Mouse (Mus musculus) B cell, adult (primary cell): ENCODE data around the gene Dhrs1. TPM values are rescaled to one million over a fixed set of nuclear protein-coding genes. Genes with fewer than 3 reads are reported as not detected.

Experiments
- total RNA-seq: library from RNA; stranded (reverse); gene quantifications from 4 replicates; pipeline ENCODE4 v1.2.4, GENCODE M21; 2023; ENCODE audit not compliant: inconsistent age

Dhrs1 gene
- 23.1 to 26.7 TPM (median 25.5 TPM) in 4 replicates for total RNA-seq

GRCm38 (mm10) chr14:55745180-55745860 lies at the start of gene Dhrs1, which contains the start of gene Nop9:
Dhrs1 (minus strand) TSS chr14:55745690.
Nop9 (plus strand) TSS chr14:55745693.

GRCm38 (mm10) chr14:55788256-55789050 lies 43.0 kb upstream of the Dhrs1 start, which contains the start of gene Ripk3:
Ripk3 (minus strand) TSS chr14:55788865.

GRCm38 (mm10) chr14:55783958-55784235 lies 38.4 kb upstream of the Dhrs1 start, which contains the start of gene Adcy4:
Adcy4 (minus strand) TSS chr14:55784095.

GRCm38 (mm10) chr14:55765696-55766095 lies 20.2 kb upstream of the Dhrs1 start, which contains the start of gene Ltb4r1:
Ltb4r1 (plus strand) TSS chr14:55765962.

GRCm38 (mm10) chr14:55761163-55761562 lies 15.7 kb upstream of the Dhrs1 start, which contains the start of gene Ltb4r2:
Ltb4r2 (plus strand) TSS chr14:55761428.

GRCm38 (mm10) chr14:55758363-55758784 lies 12.9 kb upstream of the Dhrs1 start, which contains the start of gene Cideb:
Cideb (minus strand) TSS chr14:55758458.

GRCm38 (mm10) chr14:55721700-55722437 lies 23.6 kb downstream of the Dhrs1 start, which contains the start of gene Rabggta:
Rabggta (minus strand) TSS chr14:55722263.

GRCm38 (mm10) chr14:55713729-55714122 lies 31.8 kb downstream of the Dhrs1 start, which contains the start of gene Tgm1:
Tgm1 (minus strand) TSS chr14:55713926.

Other genes with a start within 250 kb of the Dhrs1 start
- not detected in 4 replicates for gene Cpne6, start 235.2 kb downstream of the Dhrs1 start, total RNA-seq
- gene Nrl, start 220.7 kb downstream of the Dhrs1 start, total RNA-seq = not detected in 4 replicates
- gene Pck2, start 205.4 kb downstream of the Dhrs1 start, total RNA-seq = 44.0 to 58.0 TPM (median 50.7 TPM) in 4 replicates
- 80.8 to 92.0 TPM (median 87.8 TPM) in 4 replicates for gene Dcaf11, start 185.7 kb downstream of the Dhrs1 start, total RNA-seq
- gene A730061H03Rik, start 185.3 kb downstream of the Dhrs1 start, total RNA-seq = 3.9 to 9.7 TPM (median 8.6 TPM) in 4 replicates
- gene Fitm1, start 170.1 kb downstream of the Dhrs1 start, total RNA-seq = not detected in 4 replicates
- gene Psme1, start 167.6 kb downstream of the Dhrs1 start, total RNA-seq = 237 to 297 TPM (median 278 TPM) in 4 replicates
- 4.8 to 8.4 TPM (median 7.1 TPM) in 4 replicates for gene Emc9, start 160.4 kb downstream of the Dhrs1 start, total RNA-seq
- gene Psme2, start 154.6 kb downstream of the Dhrs1 start, total RNA-seq = 270 to 386 TPM (median 320 TPM) in 4 replicates
- gene Rnf31, start 154.0 kb downstream of the Dhrs1 start, total RNA-seq = 98.7 to 119 TPM (median 107 TPM) in 4 replicates
- 84.6 to 115 TPM (median 102 TPM) in 4 replicates for gene Irf9, start 142.1 kb downstream of the Dhrs1 start, total RNA-seq
- gene Rec8, start 127.7 kb downstream of the Dhrs1 start, total RNA-seq = 0.84 to 1.9 TPM (median 1.3 TPM) in 4 replicates
- gene Ipo4, start 109.7 kb downstream of the Dhrs1 start, total RNA-seq = 42.8 to 71.0 TPM (median 59.7 TPM) in 4 replicates
- gene Gm49378, start 107.8 kb downstream of the Dhrs1 start, total RNA-seq = 1.2 to 6.3 TPM (median 3.5 TPM) in 4 replicates
- gene Tm9sf1, start 101.9 kb downstream of the Dhrs1 start, total RNA-seq = 43.5 to 50.3 TPM (median 46.2 TPM) in 4 replicates
- gene Tssk4, start 95.5 kb downstream of the Dhrs1 start, total RNA-seq = 2.7 to 3.3 TPM (median 3.2 TPM) in 4 replicates
- 48.6 to 57.5 TPM (median 51.4 TPM) in 4 replicates for gene Mdp1, start 85.2 kb downstream of the Dhrs1 start, total RNA-seq
- 21.8 to 29.4 TPM (median 27.7 TPM) in 4 replicates for gene Gmpr2, start 73.7 kb downstream of the Dhrs1 start, total RNA-seq
- 173 to 208 TPM (median 188 TPM) in 4 replicates for gene Nedd8, start 73.6 kb downstream of the Dhrs1 start, total RNA-seq
- 158 to 162 TPM (median 159 TPM) in 4 replicates for gene Tinf2, start 63.9 kb downstream of the Dhrs1 start, total RNA-seq
- gene Tgm1, start 31.8 kb downstream of the Dhrs1 start, total RNA-seq = 1.2 to 3.0 TPM (median 1.2 TPM) in 4 replicates
- gene Rabggta, start 23.4 kb downstream of the Dhrs1 start, total RNA-seq = 73.0 to 82.3 TPM (median 79.9 TPM) in 4 replicates
- gene Nop9, start within 50 bp of the Dhrs1 start, total RNA-seq = 29.2 to 37.3 TPM (median 34.5 TPM) in 4 replicates
- gene Cideb, start 12.8 kb upstream of the Dhrs1 start, total RNA-seq = not detected in 4 replicates
- gene Ltb4r2, start 15.7 kb upstream of the Dhrs1 start, total RNA-seq = 0.22 to 0.84 TPM (median 0.36 TPM) in 3 of 4 replicates, not detected in the other
- not detected in 4 replicates for gene Ltb4r1, start 20.3 kb upstream of the Dhrs1 start, total RNA-seq
- gene Adcy4, start 38.4 kb upstream of the Dhrs1 start, total RNA-seq = 0.24 to 1.4 TPM (median 0.48 TPM) in 3 of 4 replicates, not detected in the other
- 86.4 to 109 TPM (median 93.4 TPM) in 4 replicates for gene Ripk3, start 43.2 kb upstream of the Dhrs1 start, total RNA-seq
- gene Nfatc4, start 77.5 kb upstream of the Dhrs1 start, total RNA-seq = not detected in 4 replicates
- gene Nynrin, start 108.3 kb upstream of the Dhrs1 start, total RNA-seq = 0.06 to 0.09 TPM in 2 of 4 replicates, not detected in the others
- gene Cbln3, start 138.7 kb upstream of the Dhrs1 start, total RNA-seq = 0.22 TPM in 1 of 4 replicates, not detected in the others
- gene Khnyn, start 139.3 kb upstream of the Dhrs1 start, total RNA-seq = 92.3 to 98.0 TPM (median 96.5 TPM) in 4 replicates
- gene Sdr39u1, start 154.6 kb upstream of the Dhrs1 start, total RNA-seq = 25.6 to 37.3 TPM (median 31.5 TPM) in 4 replicates
- gene Cma1, start 199.0 kb upstream of the Dhrs1 start, total RNA-seq = 0.66 TPM in 1 of 4 replicates, not detected in the others
- not detected in 4 replicates for gene Cma2, start 205.3 kb upstream of the Dhrs1 start, total RNA-seq